Mouse (Mus musculus): ENCODE data around the gene Xpnpep2. TPM values are rescaled to one million over a fixed set of nuclear protein-coding genes. Genes with fewer than 3 reads are reported as not detected.
A peak's percentile ranks its signal among the peaks of the same experiment; 100 is the strongest.

Xpnpep2 gene
- total RNA-seq, 1 experiment from 2014 or later: 0.12 TPM

- ATAC-seq (ENCODE audit: extremely low read depth, insufficient number of reproducible peaks, low FRiP score, poor library complexity, severe bottlenecking): no peak
Measured at GRCm38 (mm10) chrX:48119294-48119693, 10.8 kb downstream of the Xpnpep2 start.

DNA sequence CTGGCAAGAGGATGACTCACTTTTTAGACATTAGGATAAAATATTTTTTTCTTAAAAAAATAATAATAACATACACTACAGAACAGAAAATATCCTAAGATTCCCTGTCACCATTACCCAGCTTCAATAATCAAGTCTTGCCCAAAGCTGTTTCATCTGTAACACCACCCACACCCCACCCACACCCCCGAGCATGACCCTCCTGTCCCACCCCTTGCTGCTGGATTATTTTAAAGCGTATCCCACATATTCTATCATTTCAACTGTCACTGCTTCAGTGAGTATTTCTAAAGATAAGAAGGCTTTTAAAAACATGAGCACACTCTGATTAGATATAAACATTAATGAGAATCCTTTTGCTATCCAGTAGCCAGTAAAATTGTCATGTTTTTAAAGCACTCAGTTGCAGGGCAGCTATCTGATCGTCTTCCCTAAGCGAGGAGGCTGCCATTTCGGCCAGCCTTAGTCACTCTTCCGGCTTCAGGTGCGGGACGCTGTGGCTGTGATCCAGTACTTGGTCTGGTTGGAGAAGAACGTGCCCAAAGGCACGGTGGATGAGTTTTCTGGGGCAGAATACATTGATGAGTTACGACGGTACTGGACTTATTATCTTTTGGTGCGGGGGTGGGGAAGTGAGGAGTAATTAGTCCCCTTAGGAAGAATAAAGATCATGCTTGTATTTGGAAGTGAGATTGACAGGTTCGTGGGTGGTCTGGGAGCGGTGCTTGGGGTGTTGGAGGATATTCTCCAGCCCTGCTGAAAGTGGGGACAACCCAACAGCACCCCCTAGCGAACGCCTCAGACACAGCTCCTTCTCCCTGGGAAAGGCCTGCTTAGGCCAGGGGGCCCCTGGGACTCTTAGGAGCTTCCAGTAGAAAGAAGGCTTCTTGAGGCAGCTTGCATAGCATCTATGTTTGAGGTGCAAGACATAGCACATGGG is 15.9 kb downstream of the Xpnpep2 start:
- peak; percentile 61; the same call in 1 of the 2 replicates for ATAC-seq (ENCODE audit: extremely low read depth, insufficient number of reproducible peaks, low FRiP score, poor library complexity, severe bottlenecking)

DNA sequence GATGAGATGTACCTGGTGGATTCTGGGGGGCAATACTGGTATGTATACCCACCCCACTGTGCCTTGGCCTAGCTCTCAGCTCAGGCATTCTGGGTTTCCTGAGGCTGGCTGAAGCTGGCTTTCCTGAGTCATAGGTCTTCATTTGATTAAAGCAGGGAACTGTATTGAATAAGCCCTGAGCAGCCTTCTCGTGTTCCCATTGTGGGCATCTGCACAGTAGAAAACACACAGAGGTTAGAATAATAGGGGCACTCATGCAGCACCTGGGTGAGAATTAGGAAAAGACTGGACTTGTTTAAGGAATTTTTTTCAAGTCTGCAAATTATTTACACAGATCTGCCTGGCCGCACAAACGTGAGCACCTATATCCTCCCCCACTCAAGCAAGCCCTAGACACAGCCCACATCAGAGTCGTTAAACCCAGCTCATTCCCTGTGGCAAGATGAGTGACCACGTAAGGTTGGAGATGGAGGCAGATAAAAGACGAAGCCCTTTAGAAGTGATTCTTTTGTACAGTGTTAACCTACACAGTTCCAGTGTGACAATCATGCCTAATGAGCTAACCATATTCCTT is 18.5 kb downstream of the Xpnpep2 start:
- no peak for ATAC-seq (ENCODE audit: extremely low read depth, insufficient number of reproducible peaks, low FRiP score, poor library complexity, severe bottlenecking)

DNA sequence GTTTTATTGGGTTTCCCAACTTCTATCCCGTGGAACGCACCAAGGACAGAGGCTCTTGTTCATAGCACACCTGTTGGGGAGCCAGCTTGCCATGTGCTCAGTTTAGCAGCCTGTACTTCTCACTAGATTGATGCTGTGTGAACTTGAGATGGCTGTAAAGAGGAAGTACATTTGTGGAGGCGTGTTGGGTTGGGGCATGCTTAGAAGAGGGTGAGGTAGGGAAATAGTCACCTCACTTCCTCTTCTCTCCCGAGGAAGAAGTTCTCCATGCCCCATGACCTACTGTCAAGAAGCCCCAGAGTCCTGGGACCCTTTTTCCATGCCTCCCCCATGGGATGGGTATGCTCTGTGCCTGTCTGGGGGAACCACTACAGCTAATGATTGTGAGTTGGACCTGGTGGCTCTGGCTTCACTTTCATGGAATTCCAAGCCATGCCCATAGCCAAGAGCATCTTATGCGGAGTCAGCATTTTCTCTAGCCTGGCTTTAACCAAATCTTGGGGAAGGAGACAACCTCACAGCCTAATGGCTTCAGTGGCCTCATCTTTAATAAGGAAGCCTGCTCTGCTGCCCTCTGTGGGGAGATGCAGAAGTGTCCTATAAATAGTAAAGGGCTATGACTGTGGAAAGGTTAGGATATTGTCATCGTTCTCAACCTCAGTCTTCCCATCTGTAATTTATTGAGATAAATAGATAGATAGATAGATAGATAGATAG is 19.1 kb downstream of the Xpnpep2 start:
- peak; percentile 89 for ATAC-seq (ENCODE audit: extremely low read depth, insufficient number of reproducible peaks, low FRiP score, poor library complexity, severe bottlenecking)

DNA sequence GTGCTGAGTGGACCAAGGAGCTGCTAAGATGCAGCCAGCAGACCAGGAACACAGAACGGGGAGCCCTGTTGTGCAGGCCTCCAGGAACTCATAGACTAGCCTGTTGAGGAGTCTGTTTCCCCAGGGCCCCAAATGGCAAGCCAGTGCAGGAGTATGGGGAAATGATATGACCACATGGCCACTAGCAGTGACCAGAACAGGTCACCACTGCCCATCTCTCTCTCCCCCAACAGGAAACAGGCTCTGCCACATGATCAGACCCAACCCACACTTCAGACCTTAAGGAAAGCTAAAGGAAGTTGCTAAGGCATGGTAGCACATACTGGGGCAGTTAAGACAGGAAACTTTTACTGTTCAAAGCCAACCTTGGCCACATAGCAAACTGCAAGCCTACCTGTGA is 20.6 kb downstream of the Xpnpep2 start:
- ATAC-seq (ENCODE audit: extremely low read depth, insufficient number of reproducible peaks, low FRiP score, poor library complexity, severe bottlenecking): no peak

GRCm38 (mm10) chrX:48136935-48137334 is 28.4 kb downstream of the Xpnpep2 start:
- no peak for ATAC-seq (ENCODE audit: extremely low read depth, insufficient number of reproducible peaks, low FRiP score, poor library complexity, severe bottlenecking)

- no peak for ATAC-seq (ENCODE audit: extremely low read depth, insufficient number of reproducible peaks, low FRiP score, poor library complexity, severe bottlenecking)
Measured at GRCm38 (mm10) chrX:48138011-48138410, 29.5 kb downstream of the Xpnpep2 start.

DNA sequence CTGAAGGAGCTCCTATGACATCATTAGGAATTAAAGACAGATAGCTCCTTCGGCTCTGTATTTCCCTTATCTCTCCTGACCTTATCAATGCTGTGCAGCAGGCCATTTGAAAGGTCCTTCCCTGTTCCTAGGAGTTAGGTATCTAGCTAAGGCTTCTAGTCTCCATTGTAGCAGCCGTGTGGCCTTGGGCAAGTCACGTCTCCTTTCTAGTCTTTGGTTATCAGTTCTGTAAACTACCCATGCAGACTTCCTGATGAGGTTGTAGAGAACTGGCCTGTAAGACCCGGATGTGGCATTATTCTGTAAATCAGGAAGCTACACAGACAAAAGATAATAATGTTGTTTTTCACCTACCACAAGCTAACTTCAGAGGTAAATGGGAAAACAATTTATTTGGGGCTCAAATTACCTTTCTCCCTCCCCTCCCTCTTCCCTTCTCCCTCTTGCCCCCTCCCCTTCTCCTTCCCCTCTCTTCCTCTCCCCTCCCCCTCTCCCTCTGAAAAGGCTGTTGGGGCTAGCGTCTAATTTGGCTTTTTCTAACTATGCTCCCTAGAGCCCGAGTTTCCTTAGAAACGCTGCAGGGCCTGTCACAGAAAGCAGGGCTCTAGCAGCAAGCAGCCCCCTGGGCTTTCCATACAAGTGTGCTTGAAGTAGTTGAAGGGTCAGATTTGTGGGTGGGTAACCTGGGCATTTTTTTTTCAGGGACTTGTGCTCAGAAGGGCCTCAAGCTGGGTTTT is 30.2 kb downstream of the Xpnpep2 start:
- ATAC-seq (ENCODE audit: extremely low read depth, insufficient number of reproducible peaks, low FRiP score, poor library complexity, severe bottlenecking): peak; percentile 50

- ATAC-seq (ENCODE audit: extremely low read depth, insufficient number of reproducible peaks, low FRiP score, poor library complexity, severe bottlenecking): no peak
Measured at GRCm38 (mm10) chrX:48139368-48140285, 31.1 kb downstream of the Xpnpep2 start.

- ATAC-seq (ENCODE audit: extremely low read depth, insufficient number of reproducible peaks, low FRiP score, poor library complexity, severe bottlenecking): peak; percentile 57
Measured at GRCm38 (mm10) chrX:48140286-48140877, 31.9 kb downstream of the Xpnpep2 start.

GRCm38 (mm10) chrX:48141481-48141880 is 33.0 kb downstream of the Xpnpep2 start:
- ATAC-seq (ENCODE audit: extremely low read depth, insufficient number of reproducible peaks, low FRiP score, poor library complexity, severe bottlenecking): peak; percentile 18; the same call in 1 of the 2 replicates

- ATAC-seq (ENCODE audit: extremely low read depth, insufficient number of reproducible peaks, low FRiP score, poor library complexity, severe bottlenecking): peak; percentile 23
Measured at GRCm38 (mm10) chrX:48143415-48144335, 35.1 kb downstream of the Xpnpep2 start.

- peak; percentile 70 for ATAC-seq (ENCODE audit: extremely low read depth, insufficient number of reproducible peaks, low FRiP score, poor library complexity, severe bottlenecking)
Measured at GRCm38 (mm10) chrX:48146262-48146661, 37.7 kb downstream of the Xpnpep2 start, which contains the start of gene Sash3. Gene Sash3, plus strand, starts transcription at chrX:48146436.

DNA sequence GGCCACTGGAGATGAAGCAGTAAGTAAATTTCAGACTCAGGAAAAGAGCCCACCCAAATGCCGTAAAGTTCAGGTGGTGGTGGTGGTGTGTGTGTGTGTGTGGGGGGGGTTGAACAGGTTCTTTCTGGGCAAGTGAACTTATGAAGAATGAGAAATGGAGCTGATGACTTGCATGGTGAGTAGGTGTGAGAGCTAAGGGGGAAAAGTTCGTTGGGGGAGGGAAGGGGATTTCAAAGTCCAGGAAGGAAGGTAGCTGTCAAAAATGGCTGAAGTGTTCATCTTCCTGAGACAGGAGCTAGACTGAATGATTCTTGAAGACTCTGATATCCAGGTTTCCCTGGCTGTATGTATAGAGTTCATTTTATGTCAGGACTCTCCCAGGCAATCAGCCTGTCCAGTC is 38.7 kb downstream of the Xpnpep2 start:
- no peak for ATAC-seq (ENCODE audit: extremely low read depth, insufficient number of reproducible peaks, low FRiP score, poor library complexity, severe bottlenecking)

DNA sequence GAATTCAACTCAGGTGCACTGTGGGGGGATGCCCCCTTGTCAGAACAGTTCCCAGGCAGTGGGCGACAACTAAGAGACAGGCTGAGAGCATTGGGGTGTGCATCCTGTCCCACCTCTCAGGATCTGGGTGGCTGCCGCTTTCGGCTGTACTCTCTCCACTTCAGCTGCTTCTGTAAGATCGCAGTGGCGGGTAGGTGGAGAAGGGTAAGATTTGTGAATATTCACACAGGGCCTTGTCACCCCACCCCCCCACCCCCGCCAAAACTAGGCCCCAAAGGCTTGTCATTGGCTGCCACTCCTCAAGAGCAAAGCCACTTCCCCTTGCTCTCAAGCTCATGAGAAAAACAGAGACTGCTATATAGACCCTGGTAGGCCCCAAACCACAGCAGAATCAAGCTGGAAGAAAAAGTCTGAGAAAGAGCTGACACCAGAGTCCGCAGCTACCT is 39.2 kb downstream of the Xpnpep2 start:
- peak; percentile 55 for ATAC-seq (ENCODE audit: extremely low read depth, insufficient number of reproducible peaks, low FRiP score, poor library complexity, severe bottlenecking)

DNA sequence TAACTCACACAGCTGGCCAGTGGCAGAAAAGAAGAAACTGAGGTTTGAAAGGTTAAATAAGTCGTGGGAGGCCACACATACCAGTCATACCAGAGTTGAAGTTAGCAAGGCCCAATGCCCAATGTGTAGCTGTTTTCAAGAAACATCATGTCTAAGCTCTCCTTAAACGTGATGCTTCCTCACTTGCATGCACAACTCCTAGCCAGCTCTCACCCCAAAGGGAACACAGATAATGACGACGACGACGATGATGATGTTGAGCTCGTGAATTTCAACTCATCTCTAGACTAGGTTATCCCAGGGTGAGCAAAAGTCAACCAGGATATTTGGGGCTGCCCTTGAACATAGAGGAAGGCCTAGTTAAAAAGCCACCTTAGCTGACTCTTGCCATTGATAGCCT is 43.6 kb downstream of the Xpnpep2 start:
- ATAC-seq (ENCODE audit: extremely low read depth, insufficient number of reproducible peaks, low FRiP score, poor library complexity, severe bottlenecking): no peak

Measured in neutrophil, adult 5-6 weeks (primary cell).